ENCODE assay signal across 21 mouse cellular contexts in the genomic region with DNA sequence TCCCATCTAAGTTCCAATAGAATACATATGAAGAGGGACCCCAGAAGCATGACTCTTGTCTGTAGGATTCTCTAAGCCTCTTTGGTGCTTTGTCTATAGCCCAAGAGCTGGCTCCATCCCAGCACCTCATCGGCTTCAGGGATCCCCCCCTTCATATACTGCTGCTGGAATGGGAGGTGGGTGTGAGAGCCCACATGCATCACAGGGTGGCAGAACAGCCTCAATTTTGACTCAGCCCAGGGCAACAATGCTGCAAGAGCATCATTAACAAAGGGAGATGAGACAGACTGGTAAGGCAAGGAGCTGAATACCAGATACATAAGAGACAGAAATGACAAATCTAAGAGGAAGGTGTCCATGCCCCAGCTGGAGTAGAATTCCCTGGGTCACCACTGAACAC. TPM values are rescaled to one million over a fixed set of nuclear protein-coding genes. Genes with fewer than 3 reads are reported as not detected.
A peak's percentile ranks its signal among the peaks of the same experiment; 100 is the strongest.
DNase-seq lines count a peak whose midpoint lies in the region; ATAC-seq lines count a peak whose summit lies in the region.
"Had no signal": no experiment of that assay in that cellular context is flagged by ENCODE, and none has a peak within 500 bp of the region (broad histone marks: within the 10 kb centered on the region; RNA-seq: fewer than 3 reads in every experiment).

No protein-coding gene starts in this region.

- H3K4me3 ChIP-seq in forebrain, embryonic 14.5 days (ENCODE audit: low read depth, low read length): no peak overlapping the region
- no peak overlapping the region for H3K4me3 ChIP-seq in forebrain, embryonic 10.5 days
- H3K4me3 ChIP-seq in midbrain, embryonic 13.5 days (replicated peaks): no peak overlapping the region
- no peak overlapping the region for H3K4me3 ChIP-seq in midbrain, embryonic 10.5 days
- no peak overlapping the region for H3K4me3 ChIP-seq in hindbrain, embryonic 16.5 days (ENCODE audit: low read length)
- H3K4me3 ChIP-seq in neural tube, embryonic 15.5 days (replicated peaks): no peak overlapping the region
- H3K4me3 ChIP-seq: heart, adult 2 months; megakaryocyte, embryonic 14.5 days had no signal

- H3K4me2 ChIP-seq in forebrain, embryonic 14.5 days (ENCODE audit: low read length): no peak overlapping the region
- no peak overlapping the region for H3K4me2 ChIP-seq in midbrain, embryonic 13.5 days (replicated peaks)
- no peak overlapping the region for H3K4me2 ChIP-seq in hindbrain, embryonic 16.5 days (ENCODE audit: low read length)
- no peak overlapping the region for H3K4me2 ChIP-seq in neural tube, embryonic 15.5 days

- no peaks in the 10 kb centered on the region for H3K4me1 ChIP-seq in forebrain, embryonic 14.5 days (ENCODE audit: control insufficient read depth, insufficient read depth, low read length)
- H3K4me1 ChIP-seq in forebrain, embryonic 10.5 days: peaks cover 4% of the 10 kb centered on the region
- H3K4me1 ChIP-seq in midbrain, embryonic 13.5 days (replicated peaks): 0 out of 2 replicates have a peak, but pooled peaks cover 3% of the 10 kb centered on the region
- peaks cover 5% of the 10 kb centered on the region; the same call in 1 of the 2 replicates for H3K4me1 ChIP-seq in midbrain, embryonic 10.5 days
- H3K4me1 ChIP-seq in hindbrain, embryonic 16.5 days (ENCODE audit: control insufficient read depth, insufficient read depth, low read depth, low read length): no peaks in the 10 kb centered on the region
- H3K4me1 ChIP-seq in neural tube, embryonic 15.5 days: peaks cover 15% of the 10 kb centered on the region

- H3K9ac ChIP-seq in forebrain, embryonic 14.5 days (ENCODE audit: low read length): no peak overlapping the region
- no peak overlapping the region for H3K9ac ChIP-seq in midbrain, embryonic 13.5 days (replicated peaks)
- H3K9ac ChIP-seq in hindbrain, embryonic 16.5 days (ENCODE audit: low read depth, low read length): no peak overlapping the region
- H3K9ac ChIP-seq in neural tube, embryonic 15.5 days (replicated peaks): no peak overlapping the region
- H3K9ac ChIP-seq: liver, postnatal 0 days had no signal

- DNase-seq in forebrain, embryonic 14.5 days (ENCODE audit: low spot score): peak; percentile 29
- DNase-seq in forebrain, embryonic 10.5 days (ENCODE audit: extremely low spot score, low spot score): no peak
- no peak for DNase-seq in midbrain, embryonic 10.5 days (ENCODE audit: low spot score)
- DNase-seq in thymus, postnatal 0 days (ENCODE audit: low spot score): no peak
- no peak for DNase-seq in spleen, postnatal 14 days (ENCODE audit: low spot score in 2 of 2)
- DNase-seq: adrenal gland, postnatal 25 days; cerebellum, adult 9-11 months; embryo, embryonic 11 days; gastrocnemius, postnatal 14 days; heart, adult 2 months; kidney, adult 18-20 months; kidney, postnatal 25 days; liver; liver, postnatal 0 days; lung, postnatal 14 days; right cerebral cortex, postnatal 4 days had no signal

- no peaks in the 10 kb centered on the region for H3K27me3 ChIP-seq in forebrain, embryonic 14.5 days (replicated peaks; ENCODE audit: control insufficient read depth, insufficient read depth, low read length)
- no peaks in the 10 kb centered on the region for H3K27me3 ChIP-seq in forebrain, embryonic 10.5 days (ENCODE audit: poor library complexity, severe bottlenecking)
- no peaks in the 10 kb centered on the region for H3K27me3 ChIP-seq in midbrain, embryonic 13.5 days
- no peaks in the 10 kb centered on the region for H3K27me3 ChIP-seq in midbrain, embryonic 10.5 days (ENCODE audit: low read depth, poor library complexity, severe bottlenecking)
- H3K27me3 ChIP-seq in hindbrain, embryonic 16.5 days (replicated peaks; ENCODE audit: control insufficient read depth, insufficient read depth, low read length): no peaks in the 10 kb centered on the region
- H3K27me3 ChIP-seq in neural tube, embryonic 15.5 days (replicated peaks): no peaks in the 10 kb centered on the region
- H3K27me3 ChIP-seq: Patski had no signal

- peaks cover 7% of the 10 kb centered on the region for H3K36me3 ChIP-seq in forebrain, embryonic 14.5 days (ENCODE audit: control insufficient read depth, insufficient read depth, low read length)
- peaks cover 23% of the 10 kb centered on the region for H3K36me3 ChIP-seq in forebrain, embryonic 10.5 days (replicated peaks)
- peaks cover 8% of the 10 kb centered on the region for H3K36me3 ChIP-seq in midbrain, embryonic 13.5 days
- peaks cover 24% of the 10 kb centered on the region for H3K36me3 ChIP-seq in midbrain, embryonic 10.5 days
- peaks cover 8% of the 10 kb centered on the region; the same call in 1 of the 2 replicates for H3K36me3 ChIP-seq in hindbrain, embryonic 16.5 days (ENCODE audit: control insufficient read depth, insufficient read depth, low read length)
- peaks cover 17% of the 10 kb centered on the region for H3K36me3 ChIP-seq in neural tube, embryonic 15.5 days

- 49% methylated on average over 1 of the region's 1 CpGs for WGBS in forebrain, embryonic 14.5 days
- WGBS in forebrain, embryonic 10.5 days: 94% methylated on average over 1 of the region's 1 CpGs
- WGBS in midbrain, embryonic 13.5 days: 81% methylated on average over 1 of the region's 1 CpGs
- WGBS in midbrain, embryonic 10.5 days: 96% methylated on average over 1 of the region's 1 CpGs
- WGBS in hindbrain, embryonic 16.5 days: 52% methylated on average over 1 of the region's 1 CpGs
- WGBS in neural tube, embryonic 15.5 days: 58% methylated on average over 1 of the region's 1 CpGs

- H3K27ac ChIP-seq in forebrain, embryonic 14.5 days (ENCODE audit: low read depth, low read length): no peak overlapping the region
- H3K27ac ChIP-seq in forebrain, embryonic 10.5 days: no peak overlapping the region
- H3K27ac ChIP-seq in midbrain, embryonic 13.5 days: no peak overlapping the region
- no peak overlapping the region for H3K27ac ChIP-seq in midbrain, embryonic 10.5 days (replicated peaks)
- no peak overlapping the region for H3K27ac ChIP-seq in hindbrain, embryonic 16.5 days (ENCODE audit: low read depth, low read length)
- H3K27ac ChIP-seq in neural tube, embryonic 15.5 days (replicated peaks): no peak overlapping the region; the same call in 1 of the 2 replicates
- H3K27ac ChIP-seq: heart, adult 2 months had no signal

- peak; percentile 24; the same call in 1 of the 2 replicates for ATAC-seq in forebrain, embryonic 14.5 days
- ATAC-seq in midbrain, embryonic 13.5 days: 0 out of 2 replicates have a peak, but pooled peaks have one; percentile 54
- peak; percentile 22; the same call in 1 of the 2 replicates for ATAC-seq in hindbrain, embryonic 16.5 days
- ATAC-seq in neural tube, embryonic 15.5 days (ENCODE audit: low FRiP score): peak; percentile 37; the same call in 1 of the 2 replicates
- ATAC-seq: liver, postnatal 0 days; Patski had no signal

- no peaks in the 10 kb centered on the region for H3K9me3 ChIP-seq in forebrain, embryonic 14.5 days (replicated peaks; ENCODE audit: control insufficient read depth, low read length)
- no peaks in the 10 kb centered on the region for H3K9me3 ChIP-seq in forebrain, embryonic 10.5 days
- H3K9me3 ChIP-seq in midbrain, embryonic 13.5 days: no peaks in the 10 kb centered on the region
- H3K9me3 ChIP-seq in midbrain, embryonic 10.5 days (replicated peaks): no peaks in the 10 kb centered on the region
- H3K9me3 ChIP-seq in hindbrain, embryonic 16.5 days (ENCODE audit: control insufficient read depth, low read length): no peaks in the 10 kb centered on the region
- no peaks in the 10 kb centered on the region for H3K9me3 ChIP-seq in neural tube, embryonic 15.5 days (replicated peaks)
- H3K9me3 ChIP-seq: megakaryocyte, embryonic 14.5 days had no signal

RNA-seq across cellular contexts. Expression of a gene that starts 4.8 kb away (rescaled TPM):
- 0.29 and 0.72 TPM in 2 replicates for polyA plus RNA-seq in forebrain, embryonic 14.5 days (2014; fragmentation: Nextera tagmentation; extraction: Ambion mirVana)
- polyA plus RNA-seq in forebrain, embryonic 10.5 days (2016; fragmentation: Nextera tagmentation; extraction: Ambion mirVana): 0.37 and 0.47 TPM in 2 replicates
- polyA plus RNA-seq in midbrain, embryonic 13.5 days (2015; fragmentation: Nextera tagmentation; extraction: Ambion mirVana): 0.72 and 0.73 TPM in 2 replicates
- polyA plus RNA-seq in midbrain, embryonic 10.5 days (2016; fragmentation: Nextera tagmentation; extraction: Ambion mirVana): 0.54 and 1.2 TPM in 2 replicates
- polyA plus RNA-seq in hindbrain, embryonic 16.5 days (2015; fragmentation: Nextera tagmentation; extraction: Ambion mirVana): 0.76 and 1.3 TPM in 2 replicates
- 0.88 and 3.7 TPM in 2 replicates for polyA plus RNA-seq in neural tube, embryonic 15.5 days (2015; fragmentation: Nextera tagmentation; extraction: Ambion mirVana)
- 22.2 and 23.5 TPM in 2 replicates for polyA plus RNA-seq in thymus, postnatal 0 days (2015; fragmentation: Nextera tagmentation; extraction: Ambion mirVana)

RNA-seq across cellular contexts. Expression of a gene that starts 39.1 kb away (rescaled TPM):
- 1.0 and 1.2 TPM in 2 replicates for polyA plus RNA-seq in forebrain, embryonic 14.5 days (2014; fragmentation: Nextera tagmentation; extraction: Ambion mirVana)
- 0.69 and 0.95 TPM in 2 replicates for polyA plus RNA-seq in forebrain, embryonic 10.5 days (2016; fragmentation: Nextera tagmentation; extraction: Ambion mirVana)
- polyA plus RNA-seq in midbrain, embryonic 13.5 days (2015; fragmentation: Nextera tagmentation; extraction: Ambion mirVana): 1.7 and 1.9 TPM in 2 replicates
- polyA plus RNA-seq in midbrain, embryonic 10.5 days (2016; fragmentation: Nextera tagmentation; extraction: Ambion mirVana): 0.93 and 1.0 TPM in 2 replicates
- polyA plus RNA-seq in hindbrain, embryonic 16.5 days (2015; fragmentation: Nextera tagmentation; extraction: Ambion mirVana): 5.5 and 6.7 TPM in 2 replicates
- polyA plus RNA-seq in neural tube, embryonic 15.5 days (2015; fragmentation: Nextera tagmentation; extraction: Ambion mirVana): 5.6 and 15.8 TPM in 2 replicates
- 137 TPM in 2 replicates for polyA plus RNA-seq in thymus, postnatal 0 days (2015; fragmentation: Nextera tagmentation; extraction: Ambion mirVana)
